Mouse (Mus musculus) cerebellum, adult 2 months (tissue): Measurements from ENCODE around the gene Tspo.

ENCODE experiments used
- CTCF ChIP-seq: fragments of 200-500 bp; IDR thresholded peaks from 2 replicates; pipeline ENCODE4 v1.5.1; 2011; ENCODE audit warnings: low read depth, mild to moderate bottlenecking, control low read depth, low read length, moderate library complexity, borderline replicate concordance; ENCODE audit not compliant: insufficient read depth
- POLR2A ChIP-seq: fragments of 200-500 bp; IDR thresholded peaks from 2 replicates; pipeline ENCODE4 v1.6.1; 2011; ENCODE audit warnings: low read length, control low read depth, borderline replicate concordance; ENCODE audit not compliant: insufficient read depth

DNA sequence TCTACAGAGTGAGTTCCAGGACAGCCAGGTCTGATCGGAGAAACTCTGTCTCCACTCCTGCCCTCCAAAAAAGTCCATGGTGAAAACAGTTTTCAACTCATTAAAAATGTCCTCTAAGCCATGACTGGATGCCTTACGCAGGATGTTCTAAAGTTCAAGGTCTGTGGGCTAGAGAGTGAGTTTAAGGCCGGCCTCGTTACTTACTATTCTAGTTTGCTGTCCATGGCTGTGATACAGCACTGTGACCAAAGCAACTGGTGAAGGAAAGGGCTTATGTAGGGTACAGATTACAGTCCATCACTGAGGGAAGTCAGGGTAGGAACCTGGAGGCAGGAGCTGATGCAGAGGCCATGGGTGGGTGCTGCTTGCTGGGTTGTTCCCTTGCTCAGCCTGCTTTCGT, 5.2 kb downstream of the Tspo start:
- TF ChIP-seq CTCF (no peak), POLR2A (no peak)
